Mouse (Mus musculus): ENCODE measurements around the gene Ezh1. TPM values are rescaled to one million over a fixed set of nuclear protein-coding genes. Genes with fewer than 3 reads are reported as not detected.

The Ezh1 gene
- polyA plus RNA-seq (2015; fragmentation: Nextera tagmentation; extraction: Ambion mirVana), result 18.6 and 20.3 TPM in 2 replicates

DNA sequence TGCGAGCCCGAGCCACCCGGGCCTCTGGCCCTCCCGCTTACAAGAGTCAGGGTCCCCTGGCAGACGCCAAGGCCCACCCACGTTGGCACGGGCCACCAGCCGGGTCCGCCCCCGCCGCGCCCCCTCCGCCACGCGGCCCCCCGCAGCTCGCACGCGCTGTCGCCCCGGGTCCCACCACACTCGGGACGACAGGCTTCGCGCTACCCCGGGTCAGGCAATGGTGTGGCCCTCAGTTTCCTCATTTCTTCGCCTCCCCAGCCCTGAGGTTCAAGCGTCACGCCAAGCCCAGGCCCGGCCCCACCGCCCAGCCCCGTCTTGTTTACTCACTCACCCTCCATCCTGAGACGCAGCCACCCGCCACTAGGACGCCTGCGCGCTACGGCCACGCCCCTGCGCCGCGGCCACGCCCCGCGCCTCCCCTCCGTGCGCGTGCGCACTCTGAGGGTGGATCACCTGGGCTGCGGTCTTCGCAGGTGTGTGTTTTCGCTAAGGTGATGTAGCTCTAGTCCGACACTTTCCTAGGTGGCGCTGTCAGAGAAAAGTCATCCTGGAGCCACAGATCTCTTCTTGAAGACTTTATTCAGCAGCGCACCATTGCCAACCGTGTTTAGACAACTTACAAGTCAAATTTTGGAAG is at the start of gene Ezh1:
Ezh1 (minus strand) TSS at position 399 of the 637 bp plus-strand sequence.
- H3K4me2 ChIP-seq (ENCODE audit: low read length), result peak within 1 kb of the TSS; percentile 84
- ATAC-seq (replicated peaks; ENCODE audit: low FRiP score, low read depth) (peak; percentile 89), DNase-seq (ENCODE audit: low spot score) (peak; percentile 91)
- no peaks in the 10 kb centered on the region for H3K36me3 ChIP-seq (ENCODE audit: insufficient read depth, low read length)
- peak within 1 kb of the TSS; percentile 93 for H3K27ac ChIP-seq
- 1% methylated on average over 56 of the region's 56 CpGs for WGBS
- H3K27me3 ChIP-seq (ENCODE audit: insufficient read depth, low read length), result no peaks in the 10 kb centered on the region
- peaks cover 22% of the 10 kb centered on the region for H3K4me1 ChIP-seq (replicated peaks; ENCODE audit: insufficient read depth, low read length)
- H3K9me3 ChIP-seq (replicated peaks; ENCODE audit: low read length), result no peaks in the 10 kb centered on the region
- peak within 1 kb of the TSS; percentile 85 for H3K4me3 ChIP-seq (replicated peaks; ENCODE audit: low read depth, low read length)
- peak within 1 kb of the TSS; percentile 85 for H3K9ac ChIP-seq (ENCODE audit: low read depth, low read length)
- peak; percentile 63 for TF ChIP-seq CTCF (IDR thresholded peaks at IDR 0.05; ENCODE audit: low read depth)

- H3K4me2 ChIP-seq (ENCODE audit: low read length), result no peak overlapping the region
- DNase-seq (ENCODE audit: low spot score), result no peak
- no peak overlapping the region for H3K27ac ChIP-seq
- no peak for ATAC-seq (replicated peaks; ENCODE audit: low FRiP score, low read depth)
- peaks cover 32% of the 10 kb centered on the region for H3K4me1 ChIP-seq (replicated peaks; ENCODE audit: insufficient read depth, low read length)
- no peaks in the 10 kb centered on the region for H3K9me3 ChIP-seq (replicated peaks; ENCODE audit: low read length)
- no peaks in the 10 kb centered on the region for H3K27me3 ChIP-seq (ENCODE audit: insufficient read depth, low read length)
- H3K9ac ChIP-seq (ENCODE audit: low read depth, low read length), result no peak overlapping the region
- H3K36me3 ChIP-seq (ENCODE audit: insufficient read depth, low read length), result 0 out of 2 replicates have a peak, but pooled peaks cover 9% of the 10 kb centered on the region
- TF ChIP-seq CTCF (IDR thresholded peaks at IDR 0.05; ENCODE audit: low read depth), result no peak
- 75% methylated on average over 4 of the region's 4 CpGs for WGBS
- H3K4me3 ChIP-seq (replicated peaks; ENCODE audit: low read depth, low read length), result no peak overlapping the region
Observed at GRCm38 (mm10) chr11:101275309-101275708, 49.0 kb upstream of the Ezh1 start.

- H3K4me1 ChIP-seq (replicated peaks; ENCODE audit: insufficient read depth, low read length), result peaks cover 20% of the 10 kb centered on the region
- no peaks in the 10 kb centered on the region for H3K27me3 ChIP-seq (ENCODE audit: insufficient read depth, low read length)
- H3K4me3 ChIP-seq (replicated peaks; ENCODE audit: low read depth, low read length), result no peak overlapping the region
- DNase-seq (ENCODE audit: low spot score) (no peak), ATAC-seq (replicated peaks; ENCODE audit: low FRiP score, low read depth) (no peak)
- no peaks in the 10 kb centered on the region for H3K9me3 ChIP-seq (replicated peaks; ENCODE audit: low read length)
- no peak overlapping the region for H3K27ac ChIP-seq
- TF ChIP-seq CTCF (IDR thresholded peaks at IDR 0.05; ENCODE audit: low read depth), result no peak
- H3K4me2 ChIP-seq (ENCODE audit: low read length), result no peak overlapping the region
- 82% methylated on average over 3 of the region's 3 CpGs for WGBS
- 0 out of 2 replicates have a peak, but pooled peaks cover 12% of the 10 kb centered on the region for H3K36me3 ChIP-seq (ENCODE audit: insufficient read depth, low read length)
- H3K9ac ChIP-seq (ENCODE audit: low read depth, low read length), result no peak overlapping the region
Observed at GRCm38 (mm10) chr11:101272446-101272845, 46.2 kb upstream of the Ezh1 start.

DNA sequence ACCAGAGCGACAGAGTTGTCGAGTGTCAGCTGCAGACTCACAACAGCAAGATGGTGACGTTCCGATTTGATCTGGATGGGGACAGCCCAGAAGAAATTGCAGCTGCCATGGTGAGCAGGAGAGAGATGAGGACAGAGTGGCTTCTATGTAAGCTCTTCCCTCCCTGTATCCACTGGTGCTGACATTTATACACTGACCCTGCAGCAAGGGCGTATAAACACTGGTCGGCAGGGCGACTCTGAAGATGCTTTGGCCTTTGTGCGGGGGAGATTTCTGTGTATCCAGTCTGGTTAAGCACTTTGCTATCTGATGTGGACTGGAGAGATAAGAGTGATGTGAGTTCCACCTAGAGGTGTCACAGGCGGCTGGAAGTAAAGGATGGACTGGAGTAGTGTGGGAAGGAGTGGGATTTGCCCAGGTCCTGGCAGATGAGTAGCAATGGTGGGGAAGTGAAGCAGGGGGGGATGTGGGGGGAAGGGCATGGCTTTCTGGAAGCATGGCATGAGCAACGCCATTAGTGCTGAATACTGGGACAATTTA is 43.4 kb upstream of the Ezh1 start:
- H3K9me3 ChIP-seq (replicated peaks; ENCODE audit: low read length), result no peaks in the 10 kb centered on the region
- no peaks in the 10 kb centered on the region for H3K27me3 ChIP-seq (ENCODE audit: insufficient read depth, low read length)
- ATAC-seq (replicated peaks; ENCODE audit: low FRiP score, low read depth) (no peak), DNase-seq (ENCODE audit: low spot score) (no peak)
- H3K27ac ChIP-seq, result no peak overlapping the region
- WGBS, result 17% methylated on average over 10 of the region's 10 CpGs
- TF ChIP-seq CTCF (IDR thresholded peaks at IDR 0.05; ENCODE audit: low read depth), result no peak
- H3K4me3 ChIP-seq (replicated peaks; ENCODE audit: low read depth, low read length), result no peak overlapping the region
- no peak overlapping the region for H3K4me2 ChIP-seq (ENCODE audit: low read length)
- H3K36me3 ChIP-seq (ENCODE audit: insufficient read depth, low read length), result 0 out of 2 replicates have a peak, but pooled peaks cover 4% of the 10 kb centered on the region
- H3K9ac ChIP-seq (ENCODE audit: low read depth, low read length), result no peak overlapping the region
- 0 out of 2 replicates have a peak, but pooled peaks cover 11% of the 10 kb centered on the region for H3K4me1 ChIP-seq (replicated peaks; ENCODE audit: insufficient read depth, low read length)

- H3K9me3 ChIP-seq (replicated peaks; ENCODE audit: low read length), result no peaks in the 10 kb centered on the region
- TF ChIP-seq CTCF (IDR thresholded peaks at IDR 0.05; ENCODE audit: low read depth), result no peak
- WGBS, result 52% methylated on average over 6 of the region's 6 CpGs
- ATAC-seq (replicated peaks; ENCODE audit: low FRiP score, low read depth) (no peak), DNase-seq (ENCODE audit: low spot score) (no peak)
- no peak overlapping the region for H3K27ac ChIP-seq
- H3K9ac ChIP-seq (ENCODE audit: low read depth, low read length), result no peak overlapping the region
- H3K27me3 ChIP-seq (ENCODE audit: insufficient read depth, low read length), result peaks cover 4% of the 10 kb centered on the region; the same call in 1 of the 2 replicates
- H3K4me3 ChIP-seq (replicated peaks; ENCODE audit: low read depth, low read length), result no peak overlapping the region
- peaks cover 26% of the 10 kb centered on the region for H3K4me1 ChIP-seq (replicated peaks; ENCODE audit: insufficient read depth, low read length)
- H3K36me3 ChIP-seq (ENCODE audit: insufficient read depth, low read length), result 0 out of 2 replicates have a peak, but pooled peaks cover 4% of the 10 kb centered on the region
- H3K4me2 ChIP-seq (ENCODE audit: low read length), result 0 out of 2 replicates have a peak overlapping the region, but pooled peaks have one; percentile 47
Observed at GRCm38 (mm10) chr11:101265906-101266305, 39.6 kb upstream of the Ezh1 start.

- H3K27ac ChIP-seq, result no peak overlapping the region
- H3K27me3 ChIP-seq (ENCODE audit: insufficient read depth, low read length), result peaks cover 4% of the 10 kb centered on the region; the same call in 1 of the 2 replicates
- 14% methylated on average over 31 of the region's 31 CpGs for WGBS
- H3K9ac ChIP-seq (ENCODE audit: low read depth, low read length), result 0 out of 2 replicates have a peak overlapping the region, but pooled peaks have one; percentile 5
- no peak for DNase-seq (ENCODE audit: low spot score)
- peaks cover 26% of the 10 kb centered on the region for H3K4me1 ChIP-seq (replicated peaks; ENCODE audit: insufficient read depth, low read length)
- ATAC-seq (replicated peaks; ENCODE audit: low FRiP score, low read depth), result no peak
- H3K4me2 ChIP-seq (ENCODE audit: low read length), result peak overlapping the region; percentile 47
- peak overlapping the region; percentile 4; the same call in 1 of the 2 replicates for H3K4me3 ChIP-seq (replicated peaks; ENCODE audit: low read depth, low read length)
- H3K36me3 ChIP-seq (ENCODE audit: insufficient read depth, low read length), result 0 out of 2 replicates have a peak, but pooled peaks cover 4% of the 10 kb centered on the region
- no peaks in the 10 kb centered on the region for H3K9me3 ChIP-seq (replicated peaks; ENCODE audit: low read length)
- no peak for TF ChIP-seq CTCF (IDR thresholded peaks at IDR 0.05; ENCODE audit: low read depth)
Observed at GRCm38 (mm10) chr11:101264954-101265471, 38.8 kb upstream of the Ezh1 start.

All from kidney, postnatal 0 days (tissue).